Mouse (Mus musculus): ENCODE data around the gene Carnmt1. TPM values are rescaled to one million over a fixed set of nuclear protein-coding genes. Genes with fewer than 3 reads are reported as not detected.

Carnmt1 gene
- polyA plus RNA-seq, 1 experiment: 3.1 TPM

DNA sequence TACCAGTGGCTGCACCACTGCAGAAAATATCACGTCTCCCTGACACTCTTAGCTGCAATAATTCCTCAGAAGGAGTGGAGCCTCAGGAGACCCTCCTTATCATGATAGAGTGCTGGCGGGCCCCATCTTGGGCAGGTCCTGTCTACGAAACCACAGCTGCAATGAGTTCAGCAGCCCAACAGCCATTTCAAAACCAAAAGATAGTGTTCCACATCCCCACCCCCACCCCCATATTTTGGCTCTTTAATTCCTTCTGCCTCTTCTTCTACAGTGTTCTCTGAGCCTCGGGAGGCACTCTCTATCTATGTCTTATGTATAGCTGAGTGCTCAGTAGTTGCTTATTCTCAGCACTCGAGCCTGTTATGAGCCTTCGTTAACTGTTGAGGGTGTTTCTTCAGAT is 20.1 kb upstream of the Carnmt1 start:
- 81% methylated on average over 6 of the region's 6 CpGs for WGBS
- H3K36me3 ChIP-seq (ENCODE audit: control insufficient read depth, insufficient read depth, low read length): no peaks in the 10 kb centered on the region; the same call in 1 of the 2 replicates
- H3K4me1 ChIP-seq (ENCODE audit: control insufficient read depth, insufficient read depth, insufficient read length): peaks cover 6% of the 10 kb centered on the region; the same call in 1 of the 2 replicates
- no peak overlapping the region for H3K4me3 ChIP-seq (ENCODE audit: extremely low read depth, insufficient read depth, insufficient read length)
- H3K27me3 ChIP-seq (ENCODE audit: control insufficient read depth, insufficient read depth, low read length): no peaks in the 10 kb centered on the region
- TF ChIP-seq CTCF (IDR thresholded peaks at IDR 0.05; ENCODE audit: extremely low read depth, insufficient read depth, insufficient read length, insufficient replicate concordance): no peak
- TF ChIP-seq POLR2A (IDR thresholded peaks at IDR 0.05; ENCODE audit: low read depth, low read length): no peak
- H3K27ac ChIP-seq (ENCODE audit: insufficient read depth, low read length): no peak overlapping the region
- DNase-seq (ENCODE audit: low read depth in 1 of 2, low spot score in 2 of 2): no peak

DNA sequence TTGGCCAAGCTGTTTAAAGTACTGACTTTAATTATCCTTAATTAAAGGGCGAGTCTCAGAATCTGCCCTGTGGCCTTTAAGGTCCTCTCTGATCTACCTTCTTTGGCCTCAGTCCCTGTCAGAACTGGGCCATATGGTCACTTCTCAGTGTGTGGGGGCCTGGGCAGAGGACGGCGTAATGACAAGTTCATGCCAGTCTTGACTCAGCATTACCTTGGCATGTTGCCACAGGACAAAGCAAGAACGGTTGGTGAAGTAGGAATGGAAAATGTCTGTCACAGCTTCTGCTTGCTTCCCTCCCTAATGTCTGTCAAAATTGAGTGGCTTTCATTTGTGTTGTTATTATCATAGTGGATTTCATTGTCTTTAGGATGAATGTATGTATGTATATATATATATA is 18.0 kb upstream of the Carnmt1 start:
- TF ChIP-seq CTCF (IDR thresholded peaks at IDR 0.05; ENCODE audit: extremely low read depth, insufficient read depth, insufficient read length, insufficient replicate concordance) (no peak), POLR2A (IDR thresholded peaks at IDR 0.05; ENCODE audit: low read depth, low read length) (no peak)
- DNase-seq (ENCODE audit: low read depth in 1 of 2, low spot score in 2 of 2): no peak
- Histone ChIP-seq H3K36me3 (ENCODE audit: control insufficient read depth, insufficient read depth, low read length) (no peaks in the 10 kb centered on the region), H3K4me1 (ENCODE audit: control insufficient read depth, insufficient read depth, insufficient read length) (no peaks in the 10 kb centered on the region), H3K4me3 (ENCODE audit: extremely low read depth, insufficient read depth, insufficient read length) (no peak overlapping the region), H3K27me3 (ENCODE audit: control insufficient read depth, insufficient read depth, low read length) (no peaks in the 10 kb centered on the region), H3K27ac (ENCODE audit: insufficient read depth, low read length) (no peak overlapping the region)
- 69% methylated on average over 4 of the region's 4 CpGs for WGBS

DNA sequence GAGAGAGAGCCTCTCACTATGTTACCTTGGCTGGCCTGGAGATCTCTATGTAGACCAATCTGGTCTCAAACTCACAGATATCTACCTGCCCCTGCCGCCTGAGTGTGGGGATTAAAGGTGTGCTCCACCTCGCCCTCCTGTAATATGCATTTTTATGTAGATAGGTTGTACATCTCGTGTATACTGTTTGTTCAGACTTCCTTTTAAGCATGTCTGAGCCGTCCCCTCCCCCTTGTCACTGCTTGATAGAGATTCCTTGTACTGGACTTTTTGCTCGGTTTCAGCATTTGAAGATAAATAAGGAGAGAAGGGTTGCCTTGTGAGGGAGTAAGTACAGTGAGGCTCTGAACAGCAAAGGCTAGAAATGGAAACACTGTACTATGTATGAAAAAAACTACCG is 17.5 kb upstream of the Carnmt1 start:
- 80% methylated on average over 6 of the region's 6 CpGs for WGBS
- no peaks in the 10 kb centered on the region for H3K4me1 ChIP-seq (ENCODE audit: control insufficient read depth, insufficient read depth, insufficient read length)
- no peak overlapping the region for H3K4me3 ChIP-seq (ENCODE audit: extremely low read depth, insufficient read depth, insufficient read length)
- H3K36me3 ChIP-seq (ENCODE audit: control insufficient read depth, insufficient read depth, low read length): no peaks in the 10 kb centered on the region
- no peak for DNase-seq (ENCODE audit: low read depth in 1 of 2, low spot score in 2 of 2)
- no peak overlapping the region for H3K27ac ChIP-seq (ENCODE audit: insufficient read depth, low read length)
- H3K27me3 ChIP-seq (ENCODE audit: control insufficient read depth, insufficient read depth, low read length): no peaks in the 10 kb centered on the region
- TF ChIP-seq CTCF (IDR thresholded peaks at IDR 0.05; ENCODE audit: extremely low read depth, insufficient read depth, insufficient read length, insufficient replicate concordance) (no peak), POLR2A (IDR thresholded peaks at IDR 0.05; ENCODE audit: low read depth, low read length) (no peak)

DNA sequence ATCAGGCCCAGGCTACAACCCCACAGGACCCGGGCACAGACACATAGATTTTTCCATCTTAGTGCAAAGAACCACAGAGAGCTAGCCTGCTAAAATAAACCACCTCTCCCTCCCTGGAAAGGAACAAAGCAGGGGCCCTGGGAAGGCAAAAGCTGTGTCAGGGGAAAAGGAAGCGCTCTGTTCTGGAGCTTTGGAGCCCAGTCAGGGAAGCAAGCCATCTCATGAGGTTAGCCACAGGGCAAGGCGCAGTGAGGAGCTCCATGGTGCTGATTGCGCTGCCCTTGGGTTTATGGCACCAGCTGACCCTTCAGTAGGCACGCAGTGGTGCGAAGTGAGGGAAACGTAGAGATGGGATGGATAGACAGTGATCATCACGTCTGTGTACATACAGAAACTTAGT is 16.2 kb upstream of the Carnmt1 start:
- WGBS: 95% methylated on average over 8 of the region's 8 CpGs
- Histone ChIP-seq H3K36me3 (ENCODE audit: control insufficient read depth, insufficient read depth, low read length) (no peaks in the 10 kb centered on the region), H3K4me1 (ENCODE audit: control insufficient read depth, insufficient read depth, insufficient read length) (no peaks in the 10 kb centered on the region), H3K27me3 (ENCODE audit: control insufficient read depth, insufficient read depth, low read length) (no peaks in the 10 kb centered on the region), H3K4me3 (ENCODE audit: extremely low read depth, insufficient read depth, insufficient read length) (no peak overlapping the region), H3K27ac (ENCODE audit: insufficient read depth, low read length) (no peak overlapping the region)
- no peak for TF ChIP-seq POLR2A (IDR thresholded peaks at IDR 0.05; ENCODE audit: low read depth, low read length)
- DNase-seq (ENCODE audit: low read depth in 1 of 2, low spot score in 2 of 2): no peak

DNA sequence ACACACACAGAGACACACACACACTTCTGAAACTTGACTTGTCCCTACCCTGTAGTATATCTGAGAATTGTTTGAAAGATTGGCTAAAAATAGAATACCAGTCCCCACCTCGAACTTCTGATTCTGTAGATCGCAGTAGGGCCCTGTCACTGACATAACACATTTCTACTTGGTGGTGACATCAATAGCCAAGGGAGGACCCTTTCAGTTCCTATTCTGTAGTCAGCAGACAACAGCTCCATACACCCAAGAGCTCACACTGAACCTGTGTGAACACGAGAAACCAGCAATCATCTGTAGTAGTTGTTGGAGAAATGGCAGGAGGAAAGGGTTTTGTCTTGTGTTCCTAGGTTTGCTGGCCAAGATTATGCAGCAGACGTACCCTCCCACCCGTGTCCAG is 15.6 kb upstream of the Carnmt1 start:
- Histone ChIP-seq H3K27ac (ENCODE audit: insufficient read depth, low read length) (no peak overlapping the region), H3K4me1 (ENCODE audit: control insufficient read depth, insufficient read depth, insufficient read length) (no peaks in the 10 kb centered on the region), H3K36me3 (ENCODE audit: control insufficient read depth, insufficient read depth, low read length) (no peaks in the 10 kb centered on the region), H3K4me3 (ENCODE audit: extremely low read depth, insufficient read depth, insufficient read length) (no peak overlapping the region), H3K27me3 (ENCODE audit: control insufficient read depth, insufficient read depth, low read length) (no peaks in the 10 kb centered on the region)
- WGBS: 61% methylated on average over 5 of the region's 5 CpGs
- no peak for DNase-seq (ENCODE audit: low read depth in 1 of 2, low spot score in 2 of 2)
- TF ChIP-seq POLR2A (IDR thresholded peaks at IDR 0.05; ENCODE audit: low read depth, low read length) (no peak), CTCF (IDR thresholded peaks at IDR 0.05; ENCODE audit: extremely low read depth, insufficient read depth, insufficient read length, insufficient replicate concordance) (no peak)

DNA sequence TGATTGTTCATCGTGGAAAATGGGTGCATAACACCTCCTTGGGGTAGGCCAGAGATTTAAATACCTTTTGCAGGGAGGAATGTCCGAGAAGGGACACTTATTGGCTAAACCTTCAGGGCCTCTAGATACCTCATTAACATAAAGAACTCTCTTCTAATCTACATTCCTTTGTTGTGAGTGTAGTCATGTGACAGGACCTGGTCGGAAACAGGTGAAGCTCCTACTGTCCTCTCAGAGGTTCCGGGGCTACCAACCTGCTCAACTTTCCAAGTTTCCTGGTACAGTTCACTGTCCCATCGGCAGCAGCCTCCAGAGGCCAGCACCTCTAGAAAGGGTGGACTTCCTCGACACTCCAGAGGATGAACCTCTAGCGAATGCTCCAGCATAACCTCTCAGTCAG is 14.6 kb upstream of the Carnmt1 start:
- WGBS: 87% methylated on average over 7 of the region's 7 CpGs
- no peak overlapping the region for H3K4me3 ChIP-seq (ENCODE audit: extremely low read depth, insufficient read depth, insufficient read length)
- TF ChIP-seq POLR2A (IDR thresholded peaks at IDR 0.05; ENCODE audit: low read depth, low read length) (no peak), CTCF (IDR thresholded peaks at IDR 0.05; ENCODE audit: extremely low read depth, insufficient read depth, insufficient read length, insufficient replicate concordance) (no peak)
- no peaks in the 10 kb centered on the region for H3K4me1 ChIP-seq (ENCODE audit: control insufficient read depth, insufficient read depth, insufficient read length)
- DNase-seq (ENCODE audit: low read depth in 1 of 2, low spot score in 2 of 2): no peak
- no peak overlapping the region for H3K27ac ChIP-seq (ENCODE audit: insufficient read depth, low read length)
- H3K36me3 ChIP-seq (ENCODE audit: control insufficient read depth, insufficient read depth, low read length): no peaks in the 10 kb centered on the region
- H3K27me3 ChIP-seq (ENCODE audit: control insufficient read depth, insufficient read depth, low read length): no peaks in the 10 kb centered on the region

DNA sequence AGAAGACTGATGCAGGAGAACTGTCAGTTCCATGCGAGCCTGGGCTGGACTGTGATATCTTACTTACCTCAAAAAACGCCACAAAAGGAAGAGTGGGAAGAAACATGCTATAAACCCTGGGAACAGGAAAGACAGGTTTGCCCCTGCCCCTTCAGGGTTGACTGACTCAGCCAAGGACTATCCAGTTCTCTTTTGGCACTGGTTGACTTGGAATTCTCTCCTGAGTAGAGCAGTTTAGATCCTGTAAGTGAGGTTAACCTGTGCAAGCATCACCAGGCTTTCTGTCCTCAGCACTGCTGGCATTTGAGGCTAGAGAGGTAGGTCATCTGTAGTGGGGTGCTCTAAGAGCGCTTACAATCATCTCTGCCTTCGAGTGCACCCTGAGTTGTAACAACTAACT is 12.1 kb upstream of the Carnmt1 start:
- Histone ChIP-seq H3K36me3 (ENCODE audit: control insufficient read depth, insufficient read depth, low read length) (no peaks in the 10 kb centered on the region), H3K27ac (ENCODE audit: insufficient read depth, low read length) (no peak overlapping the region), H3K4me1 (ENCODE audit: control insufficient read depth, insufficient read depth, insufficient read length) (no peaks in the 10 kb centered on the region), H3K4me3 (ENCODE audit: extremely low read depth, insufficient read depth, insufficient read length) (no peak overlapping the region), H3K27me3 (ENCODE audit: control insufficient read depth, insufficient read depth, low read length) (no peaks in the 10 kb centered on the region)
- TF ChIP-seq POLR2A (IDR thresholded peaks at IDR 0.05; ENCODE audit: low read depth, low read length) (no peak), CTCF (IDR thresholded peaks at IDR 0.05; ENCODE audit: extremely low read depth, insufficient read depth, insufficient read length, insufficient replicate concordance) (no peak)
- no peak for DNase-seq (ENCODE audit: low read depth in 1 of 2, low spot score in 2 of 2)
- 88% methylated on average over 4 of the region's 4 CpGs for WGBS
